Mouse (Mus musculus) stomach, embryonic 16.5 days (tissue): ENCODE measurements around the gene Glb1l. TPM values are rescaled to one million over a fixed set of nuclear protein-coding genes. Genes with fewer than 3 reads are reported as not detected.

Source experiments
- ATAC-seq: fragments of 200-750 bp; cut with Nextera tagmentation; 2 replicates; pipeline ENCODE4 v1.8.0; 2017; ENCODE audit warnings: moderate number of reproducible peaks, moderate TSS enrichment; ENCODE audit not compliant: insufficient read depth, low FRiP score
- H3K27ac ChIP-seq: fragments of 300-500 bp; sonication (generic); 2 replicates; pipeline ENCODE4 v1.5.1; 2014; ENCODE audit warnings: low read length
- H3K27me3 ChIP-seq: fragments of 300-500 bp; sonication (generic); 2 replicates; pipeline ENCODE4 v1.6.1; 2014; ENCODE audit warnings: low read length, control low read depth, mixed read lengths; ENCODE audit not compliant: control insufficient read depth, insufficient read depth
- H3K36me3 ChIP-seq: fragments of 300-500 bp; sonication (generic); 2 replicates; pipeline ENCODE4 v1.6.1; 2014; ENCODE audit warnings: low read length; ENCODE audit not compliant: control insufficient read depth, insufficient read depth
- H3K4me1 ChIP-seq: fragments of 300-500 bp; sonication (generic); 2 replicates; pipeline ENCODE4 v1.6.1; 2014; ENCODE audit warnings: low read length, control low read depth, mixed read lengths; ENCODE audit not compliant: control insufficient read depth, insufficient read depth
- H3K4me2 ChIP-seq: fragments of 300-500 bp; sonication (generic); 2 replicates; pipeline ENCODE4 v1.6.1; 2014; ENCODE audit warnings: low read depth, low read length, mixed read lengths
- H3K4me3 ChIP-seq: fragments of 300-500 bp; sonication (generic); replicated peaks from 2 replicates; pipeline ENCODE4 v1.5.1; 2014; ENCODE audit warnings: mild to moderate bottlenecking, low read length
- H3K9ac ChIP-seq: fragments of 300-500 bp; sonication (generic); 2 replicates; pipeline ENCODE4 v1.6.1; 2014; ENCODE audit warnings: low read length
- H3K9me3 ChIP-seq: fragments of 300-500 bp; sonication (generic); replicated peaks from 2 replicates; pipeline ENCODE4 v1.6.1; 2016; ENCODE audit warnings: low read length, control low read depth; ENCODE audit not compliant: control insufficient read depth
- WGBS: fragments of 180-500 bp; shearing (Covaris S2); extraction: QIAGEN DNeasy Blood & Tissue Kit; methylation state at CpG from one replicate; pipeline ENCODE4 v1.1.7; 2014; 5-methylcytosine and 5-hydroxymethylcytosine counted together
- microRNA-seq: library from miRNA; unstranded; fragments of <30 nt; microRNA quantifications from one replicate; pipeline ENCODE4, GENCODE M21; 2016
- polyA plus RNA-seq: library from polyadenylated mRNA; unstranded; fragments of >200 nt; fragmentation: Nextera tagmentation; extraction: Ambion mirVana; gene quantifications from 2 replicates; pipeline ENCODE4 v1.2.1, GENCODE M21; 2015

Glb1l gene
- polyA plus RNA-seq, 1 experiment from 2014 or later = 20.1 TPM

DNA sequence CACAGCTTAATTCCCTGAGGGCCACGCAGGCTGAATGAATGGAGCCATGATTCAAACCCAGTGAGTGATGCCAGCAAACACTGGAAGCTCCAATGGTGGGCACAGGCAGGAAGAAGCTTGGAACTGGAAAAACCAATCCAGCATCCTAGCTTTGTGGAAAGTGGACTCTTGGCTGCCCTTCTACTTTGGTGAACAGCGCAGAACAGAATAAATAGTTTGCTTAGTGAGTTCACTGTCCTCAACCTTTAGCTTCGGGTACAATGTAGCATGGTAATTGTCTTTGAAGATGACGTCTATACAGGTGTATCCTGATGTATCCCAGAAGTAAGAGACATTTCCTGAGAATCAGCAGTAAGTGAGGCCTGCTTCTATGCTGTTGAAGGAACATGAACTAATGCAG is 61.9 kb downstream of the Glb1l start:
- H3K9ac ChIP-seq = no peak overlapping the region
- H3K9me3 ChIP-seq = no peaks in the 10 kb centered on the region
- H3K4me3 ChIP-seq = no peak overlapping the region
- no peaks in the 10 kb centered on the region for H3K27me3 ChIP-seq
- H3K4me2 ChIP-seq = no peak overlapping the region
- peaks cover 20% of the 10 kb centered on the region; the same call in 1 of the 2 replicates for H3K36me3 ChIP-seq
- 90% methylated on average over 4 of the region's 4 CpGs for WGBS
- peaks cover 6% of the 10 kb centered on the region for H3K4me1 ChIP-seq
- no peak overlapping the region for H3K27ac ChIP-seq
- no peak for ATAC-seq

Small RNA genes lying within 50 kb of the gene (microRNA-seq; reads per million reads assigned to microRNA genes)
- not detected for gene Gm27943

Other genes starting within 250 kb of the Glb1l start
- gene Nhej1, start 85.6 kb downstream of the Glb1l start, polyA plus RNA-seq = 7.6 TPM in 2 replicates
- gene Slc23a3, start 76.9 kb downstream of the Glb1l start, polyA plus RNA-seq = 0.85 and 1.3 TPM in 2 replicates
- gene Cnppd1, start 68.1 kb downstream of the Glb1l start, polyA plus RNA-seq = 41.4 and 43.4 TPM in 2 replicates
- 35.4 and 36.5 TPM in 2 replicates for gene Retreg2, start 68.0 kb downstream of the Glb1l start, polyA plus RNA-seq
- gene Zfand2b, start 42.2 kb downstream of the Glb1l start, polyA plus RNA-seq = 43.3 and 45.3 TPM in 2 replicates
- gene Abcb6, start 30.4 kb downstream of the Glb1l start, polyA plus RNA-seq = 23.2 and 27.7 TPM in 2 replicates
- gene Ankzf1, start 18.7 kb downstream of the Glb1l start, polyA plus RNA-seq = 26.3 and 26.5 TPM in 2 replicates
- 28.4 TPM in 2 replicates for gene Atg9a, start 18.6 kb downstream of the Glb1l start, polyA plus RNA-seq
- gene Stk16, start within 50 bp of the Glb1l start, polyA plus RNA-seq = 109 and 115 TPM in 2 replicates
- 184 and 218 TPM in 2 replicates for gene Tuba4a, start 9.1 kb upstream of the Glb1l start, polyA plus RNA-seq
- not detected in 2 replicates for gene A630095N17Rik, start 21.3 kb upstream of the Glb1l start, polyA plus RNA-seq
- gene Dnajb2, start 25.6 kb upstream of the Glb1l start, polyA plus RNA-seq = 31.3 and 32.3 TPM in 2 replicates
- gene Ptprn, start 53.7 kb upstream of the Glb1l start, polyA plus RNA-seq = 2.0 and 2.6 TPM in 2 replicates
- 6.0 and 6.6 TPM in 2 replicates for gene Resp18, start 67.6 kb upstream of the Glb1l start, polyA plus RNA-seq
- gene Dnpep, start 107.2 kb upstream of the Glb1l start, polyA plus RNA-seq = 125 and 139 TPM in 2 replicates
- gene Des, start 149.5 kb upstream of the Glb1l start, polyA plus RNA-seq = 166 and 194 TPM in 2 replicates
- gene Speg, start 164.5 kb upstream of the Glb1l start, polyA plus RNA-seq = 41.1 and 41.2 TPM in 2 replicates
- gene Gmppa, start 225.1 kb upstream of the Glb1l start, polyA plus RNA-seq = 104 and 127 TPM in 2 replicates
- gene Asic4, start 239.6 kb upstream of the Glb1l start, polyA plus RNA-seq = 1.3 and 1.4 TPM in 2 replicates